Mouse (Mus musculus) hindbrain, postnatal 0 days (tissue): ENCODE data around the gene Mlip. TPM values are rescaled to one million over a fixed set of nuclear protein-coding genes. Genes with fewer than 3 reads are reported as not detected.

Experiments
- ATAC-seq: fragments of 200-750 bp; cut with Nextera tagmentation; 2 replicates; pipeline ENCODE4 v1.8.0; 2017; ENCODE audit warnings: mild to moderate bottlenecking, moderate TSS enrichment, moderate library complexity
- DNase-seq: peaks from one replicate; pipeline ENCODE4 v3.0.0-alpha.2; 2015; ENCODE audit warnings: low spot score
- H3K27ac ChIP-seq: fragments of 300-500 bp; sonication (generic); 2 replicates; pipeline ENCODE4 v1.5.1; 2014; ENCODE audit warnings: mild to moderate bottlenecking
- H3K27me3 ChIP-seq: fragments of 300-500 bp; sonication (generic); 2 replicates; pipeline ENCODE4 v1.6.1; 2014; ENCODE audit warnings: low read length, mixed read lengths; ENCODE audit not compliant: insufficient read depth
- H3K36me3 ChIP-seq: fragments of 300-500 bp; sonication (generic); 2 replicates; pipeline ENCODE4 v1.6.1; 2014; ENCODE audit warnings: low read length, mixed read lengths; ENCODE audit not compliant: insufficient read depth
- H3K4me1 ChIP-seq: fragments of 300-500 bp; sonication (generic); 2 replicates; pipeline ENCODE4 v1.6.1; 2014; ENCODE audit warnings: antibody characterized with exemption, low read length, mixed read lengths; ENCODE audit not compliant: insufficient read depth
- H3K4me2 ChIP-seq: fragments of 300-500 bp; sonication (generic); 2 replicates; pipeline ENCODE4 v1.6.1; 2014; ENCODE audit warnings: low read depth, mild to moderate bottlenecking, low read length, moderate library complexity, mixed read lengths
- H3K4me3 ChIP-seq: fragments of 300-500 bp; sonication (generic); 2 replicates; pipeline ENCODE4 v1.5.1; 2014; ENCODE audit warnings: low read length
- H3K9ac ChIP-seq: fragments of 300-500 bp; sonication (generic); replicated peaks from 2 replicates; pipeline ENCODE4 v1.6.1; 2014; ENCODE audit warnings: mild to moderate bottlenecking, low read length, moderate library complexity, mixed read lengths
- H3K9me3 ChIP-seq: fragments of 300-500 bp; sonication (generic); 2 replicates; pipeline ENCODE4 v1.6.1; 2016; ENCODE audit warnings: low read length, mixed read lengths
- CTCF ChIP-seq: IDR thresholded peaks from 2 replicates; pipeline ENCODE4 v1.5.1; 2016; ENCODE audit warnings: antibody characterized with exemption, control low read depth, low read depth
- WGBS: fragments of 180-500 bp; shearing (Covaris S2); extraction: QIAGEN DNeasy Blood & Tissue Kit; methylation state at CpG from one replicate; pipeline ENCODE4 v1.1.7; 2014; 5-methylcytosine and 5-hydroxymethylcytosine counted together
- polyA plus RNA-seq: library from polyadenylated mRNA; unstranded; fragments of >200 nt; fragmentation: Nextera tagmentation; extraction: Ambion mirVana; gene quantifications from 2 replicates; pipeline ENCODE4 v1.2.1, GENCODE M21; 2015
- total RNA-seq: library from RNA; depleted of rRNA; stranded (reverse); fragments of >200 nt; gene quantifications from 2 replicates; pipeline ENCODE4 v1.2.3, GENCODE M21; 2014

Mlip gene
- total and polyA plus RNA-seq, 2 experiments from 2014 or later, result 2.1 to 2.5 TPM

DNA sequence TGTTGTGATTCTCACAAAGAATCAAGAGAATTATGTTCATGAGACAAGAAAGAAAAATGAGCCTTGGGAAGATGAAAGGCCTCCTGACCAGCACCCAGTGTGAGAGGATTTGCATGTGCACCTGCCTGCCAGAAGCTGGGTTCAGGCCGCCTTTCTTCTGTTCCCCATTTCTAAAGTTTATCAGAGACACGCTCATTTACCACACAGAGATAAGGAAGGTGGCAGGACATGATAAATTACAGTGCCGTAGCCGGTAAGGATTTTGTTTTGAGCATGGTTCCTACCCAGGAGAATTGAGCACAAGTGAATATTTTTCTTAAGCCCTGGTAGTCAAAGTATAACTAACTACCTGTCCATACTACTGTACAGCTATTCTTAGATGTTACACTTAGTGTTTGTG lies 93.7 kb downstream of the Mlip start:
- Histone ChIP-seq H3K4me1 (no peaks in the 10 kb centered on the region), H3K9me3 (no peaks in the 10 kb centered on the region), H3K27me3 (no peaks in the 10 kb centered on the region), H3K4me2 (no peak overlapping the region), H3K36me3 (no peaks in the 10 kb centered on the region), H3K9ac (no peak overlapping the region), H3K27ac (no peak overlapping the region), H3K4me3 (no peak overlapping the region)
- DNase-seq (no peak), ATAC-seq (no peak)
- 74% methylated on average over 4 of the region's 4 CpGs for WGBS
- no peak for TF ChIP-seq CTCF

DNA sequence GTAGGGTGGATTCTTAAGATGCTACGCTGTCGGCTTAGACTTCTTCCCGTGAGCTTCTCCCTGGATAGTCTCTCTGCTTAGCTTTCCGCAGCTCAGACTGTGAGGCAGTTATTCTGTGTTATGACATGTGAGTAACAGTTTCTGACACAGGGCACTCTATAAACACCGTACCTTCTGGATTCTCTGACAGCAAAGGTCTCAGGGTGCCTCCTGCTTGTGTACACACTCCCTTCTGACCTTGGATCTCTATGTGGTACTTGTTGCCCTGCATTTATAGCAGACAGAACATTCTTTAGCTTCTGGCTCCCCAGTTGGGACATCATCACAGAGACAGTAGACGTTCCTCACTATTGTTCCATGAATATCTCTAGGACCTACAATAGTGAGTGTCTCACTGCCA lies 94.5 kb downstream of the Mlip start:
- ATAC-seq (no peak), DNase-seq (no peak)
- Histone ChIP-seq H3K9ac (no peak overlapping the region), H3K9me3 (no peaks in the 10 kb centered on the region), H3K4me2 (no peak overlapping the region), H3K4me1 (no peaks in the 10 kb centered on the region), H3K27ac (no peak overlapping the region), H3K27me3 (no peaks in the 10 kb centered on the region), H3K4me3 (no peak overlapping the region), H3K36me3 (no peaks in the 10 kb centered on the region)
- WGBS, result 87% methylated on average over 6 of the region's 6 CpGs
- TF ChIP-seq CTCF, result no peak

DNA sequence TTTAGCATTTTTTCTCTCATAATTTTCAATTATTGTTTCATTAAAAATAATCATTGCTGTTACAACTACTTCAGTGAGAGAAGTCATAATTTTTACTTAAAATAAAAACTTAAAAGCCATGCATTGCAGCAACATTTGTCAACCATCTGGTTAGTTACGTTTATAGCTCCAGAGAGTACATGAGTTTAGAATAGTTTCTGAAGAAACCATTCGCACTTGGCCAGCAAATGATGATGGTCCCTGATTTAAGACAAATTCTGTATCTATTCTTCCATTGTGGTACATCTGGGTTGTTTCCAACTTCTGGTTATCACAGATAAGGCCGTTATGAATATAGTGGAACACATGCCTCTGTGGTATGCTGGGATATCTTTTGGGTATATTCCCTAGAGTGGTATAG lies 98.3 kb downstream of the Mlip start:
- Histone ChIP-seq H3K4me2 (no peak overlapping the region), H3K27me3 (no peaks in the 10 kb centered on the region), H3K9me3 (no peaks in the 10 kb centered on the region), H3K4me1 (no peaks in the 10 kb centered on the region), H3K4me3 (no peak overlapping the region), H3K27ac (no peak overlapping the region), H3K36me3 (no peaks in the 10 kb centered on the region), H3K9ac (no peak overlapping the region)
- ATAC-seq, result no peak
- WGBS, result 90% methylated on average over 3 of the region's 3 CpGs
- DNase-seq, result no peak
- no peak for TF ChIP-seq CTCF

DNA sequence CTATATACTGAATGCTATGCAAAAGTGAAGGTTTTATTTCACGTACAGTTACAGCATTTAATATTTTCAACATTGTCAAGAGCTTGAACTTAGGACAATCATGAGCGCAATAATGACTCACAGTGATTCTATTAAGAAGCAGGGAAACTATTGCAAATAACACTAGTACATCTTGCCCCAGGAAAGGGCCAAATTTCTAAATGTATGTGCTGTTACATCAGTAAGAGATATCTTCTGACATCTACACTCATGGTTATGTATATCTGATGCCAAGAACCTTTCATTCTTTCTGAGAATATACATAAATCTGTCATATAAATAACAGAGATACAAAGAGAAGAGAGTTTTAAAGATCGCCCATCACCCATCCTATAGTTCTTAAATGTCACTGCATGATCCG lies 100.0 kb downstream of the Mlip start:
- DNase-seq (no peak), ATAC-seq (no peak)
- H3K36me3 ChIP-seq, result no peaks in the 10 kb centered on the region
- no peak overlapping the region for H3K4me2 ChIP-seq
- TF ChIP-seq CTCF, result no peak
- no peaks in the 10 kb centered on the region for H3K4me1 ChIP-seq
- no peak overlapping the region for H3K27ac ChIP-seq
- 90% methylated on average over 4 of the region's 4 CpGs for WGBS
- H3K9ac ChIP-seq, result no peak overlapping the region
- H3K27me3 ChIP-seq, result no peaks in the 10 kb centered on the region
- H3K4me3 ChIP-seq, result no peak overlapping the region
- no peaks in the 10 kb centered on the region for H3K9me3 ChIP-seq

DNA sequence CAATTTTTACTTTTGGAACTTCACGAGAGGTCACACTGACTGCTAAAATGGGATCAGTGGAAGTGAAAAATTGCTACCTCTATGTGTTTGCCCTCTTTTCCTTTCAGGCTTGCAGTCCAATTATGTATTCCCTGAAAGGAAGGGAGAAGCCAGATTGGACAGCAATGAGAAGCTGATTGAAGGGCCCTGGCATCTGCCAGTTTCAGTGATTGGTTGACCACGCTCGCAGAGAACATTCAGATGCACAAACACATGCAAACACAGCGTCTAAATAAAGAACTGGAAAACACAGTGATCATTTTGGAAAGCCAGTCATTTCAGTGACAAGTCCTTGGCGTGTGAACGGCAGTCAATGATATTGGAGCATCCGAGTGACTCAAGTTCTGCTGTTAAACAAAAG lies 100.6 kb downstream of the Mlip start:
- H3K27me3 ChIP-seq, result no peaks in the 10 kb centered on the region
- H3K4me3 ChIP-seq, result no peak overlapping the region
- DNase-seq (no peak), ATAC-seq (no peak)
- no peaks in the 10 kb centered on the region for H3K36me3 ChIP-seq
- H3K9ac ChIP-seq, result no peak overlapping the region
- H3K27ac ChIP-seq, result no peak overlapping the region
- no peak overlapping the region for H3K4me2 ChIP-seq
- no peaks in the 10 kb centered on the region for H3K4me1 ChIP-seq
- no peaks in the 10 kb centered on the region for H3K9me3 ChIP-seq
- TF ChIP-seq CTCF, result no peak
- 68% methylated on average over 7 of the region's 7 CpGs for WGBS

DNA sequence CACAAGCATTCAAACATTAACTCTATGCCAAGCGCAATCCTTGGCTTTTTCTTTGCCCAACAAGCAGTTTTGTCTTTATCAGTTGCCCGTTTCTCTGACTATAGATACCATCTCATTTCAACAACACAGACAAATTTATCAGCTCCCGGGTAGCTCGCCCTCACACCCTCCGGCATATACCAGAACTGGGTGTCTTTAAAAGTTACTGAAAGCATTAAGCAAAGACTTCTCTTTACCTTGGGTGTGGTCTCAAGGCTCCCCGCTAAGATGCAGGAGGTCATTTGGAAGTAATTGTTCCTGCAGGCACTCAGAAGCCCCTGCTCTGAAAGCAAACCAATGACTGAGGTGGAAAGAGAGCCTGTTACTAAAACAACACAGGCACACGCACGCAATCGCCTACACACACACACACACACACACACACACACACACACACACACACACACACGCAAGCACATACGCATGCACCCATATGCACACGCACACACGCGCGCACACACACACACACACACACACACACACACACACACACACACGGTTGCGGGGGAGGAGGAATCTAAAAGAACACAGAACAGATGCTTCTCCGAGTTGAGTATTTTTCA lies 101.2 kb downstream of the Mlip start:
- H3K9me3 ChIP-seq, result no peaks in the 10 kb centered on the region
- H3K4me3 ChIP-seq, result no peak overlapping the region
- H3K4me2 ChIP-seq, result no peak overlapping the region
- H3K9ac ChIP-seq, result no peak overlapping the region
- H3K27ac ChIP-seq, result no peak overlapping the region
- DNase-seq (no peak), ATAC-seq (no peak)
- H3K36me3 ChIP-seq, result no peaks in the 10 kb centered on the region
- H3K4me1 ChIP-seq, result no peaks in the 10 kb centered on the region
- no peaks in the 10 kb centered on the region for H3K27me3 ChIP-seq
- WGBS, result 84% methylated on average over 18 of the region's 18 CpGs
- TF ChIP-seq CTCF, result no peak

DNA sequence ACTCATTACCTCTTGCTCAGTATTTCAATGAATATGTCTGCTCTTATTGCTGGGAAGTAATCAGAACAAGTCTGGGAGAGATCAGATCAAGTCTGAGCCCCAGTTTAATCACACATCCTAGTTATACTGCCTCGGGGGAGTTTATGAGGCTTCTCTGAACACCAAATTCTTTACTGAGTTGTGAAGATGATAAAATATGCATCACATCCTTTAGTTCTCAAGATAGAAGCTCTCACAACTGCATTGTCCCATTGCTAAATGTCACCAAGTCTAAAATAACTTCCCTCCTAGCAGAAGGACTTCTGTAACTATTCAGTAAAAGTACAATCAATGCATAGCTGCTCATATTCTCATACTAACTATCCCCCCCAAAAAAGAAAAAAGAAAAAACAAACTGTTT lies 154.5 kb downstream of the Mlip start:
- Histone ChIP-seq H3K27ac (no peak overlapping the region), H3K4me3 (no peak overlapping the region), H3K9me3 (no peaks in the 10 kb centered on the region), H3K4me1 (no peaks in the 10 kb centered on the region), H3K36me3 (no peaks in the 10 kb centered on the region), H3K27me3 (no peaks in the 10 kb centered on the region), H3K9ac (no peak overlapping the region), H3K4me2 (no peak overlapping the region)
- TF ChIP-seq CTCF, result no peak
- 83% methylated on average over 1 of the region's 1 CpGs for WGBS
- no peak for DNase-seq
- no peak for ATAC-seq
